Mouse (Mus musculus) heart, adult 2 months (tissue): ENCODE data around the gene Bcl11a. TPM values are rescaled to one million over a fixed set of nuclear protein-coding genes. Genes with fewer than 3 reads are reported as not detected.

ENCODE experiments used
- DNase-seq, 2 experiments: peaks; one replicate each; pipeline ENCODE4 v3.0.0; 2021
- H3K27ac ChIP-seq: fragments of 200-600 bp; 2 replicates; pipeline ENCODE4 v1.8.1; 2022
- H3K27me3 ChIP-seq: fragments of 200-500 bp; 2 replicates; pipeline ENCODE4 v1.6.1; 2012; ENCODE audit warnings: mild to moderate bottlenecking, low read length, inconsistent platforms, mixed read lengths; ENCODE audit not compliant: control insufficient read depth, insufficient read depth
- H3K36me3 ChIP-seq: fragments of 200-500 bp; 2 replicates; pipeline ENCODE4 v1.6.1; 2012; ENCODE audit warnings: low read length, inconsistent platforms; ENCODE audit not compliant: control insufficient read depth, insufficient read depth
- H3K4me1 ChIP-seq: fragments of 200-500 bp; 2 replicates; pipeline ENCODE4 v1.6.1; 2011; ENCODE audit warnings: low read length; ENCODE audit not compliant: control insufficient read depth, insufficient read depth
- H3K4me3 ChIP-seq: fragments of 200-600 bp; 2 replicates; pipeline ENCODE4 v1.8.1; 2022
- H3K79me2 ChIP-seq: fragments of 200-500 bp; replicated peaks from 2 replicates; pipeline ENCODE4 v1.6.1; 2012; ENCODE audit warnings: mild to moderate bottlenecking, inconsistent platforms, low read length, moderate library complexity, mixed read lengths; ENCODE audit not compliant: control insufficient read depth, insufficient read depth
- H3K9ac ChIP-seq: fragments of 200-500 bp; 2 replicates; pipeline ENCODE4 v1.6.1; 2012; ENCODE audit warnings: low read depth, mild to moderate bottlenecking, control low read depth, inconsistent platforms, low read length, mixed read lengths
- CTCF ChIP-seq: fragments of 200-600 bp; IDR thresholded peaks from 2 replicates; pipeline ENCODE4 v1.8.1; 2022; ENCODE audit warnings: antibody characterized with exemption, mild to moderate bottlenecking, moderate library complexity
- EP300 ChIP-seq: fragments of 200-500 bp; IDR thresholded peaks from 2 replicates; pipeline ENCODE4 v1.6.1; 2011; ENCODE audit warnings: low read depth, low read length, control low read depth; ENCODE audit not compliant: insufficient read depth
- POLR2A ChIP-seq: fragments of 200-500 bp; IDR thresholded peaks from 2 replicates; pipeline ENCODE4 v1.6.1; 2011; ENCODE audit warnings: mild to moderate bottlenecking, low read depth, low read length, control low read depth; ENCODE audit not compliant: insufficient read depth
- WGBS: fragments of 180-500 bp; shearing (Covaris S2); methylation state at CpG from one replicate; pipeline ENCODE4 v1.1.7; 2018; 5-methylcytosine and 5-hydroxymethylcytosine counted together
- intact Hi-C: fragments of 180-260 bp; cut with DNase I; formaldehyde crosslinking; loops from one replicate; pipeline ENCODE4 v1.15.1; 2025
- polyA plus RNA-seq: library from polyadenylated mRNA; depleted of rRNA; stranded (reverse); fragments of >200 nt; gene quantifications from 2 replicates; pipeline ENCODE4 v1.2.3, GENCODE M21; 2012
- total RNA-seq, 2 experiments: library from RNA; stranded (reverse); gene quantifications; 2 replicates each; pipeline ENCODE4 v1.2.3; 2021

Bcl11a gene
- total and polyA plus RNA-seq, 3 experiments, result 1.1 to 4.2 (median 2.4) TPM

- no peak overlapping the region for H3K9ac ChIP-seq
- no peak for DNase-seq
- no peaks in the 10 kb centered on the region for H3K27me3 ChIP-seq
- H3K27ac ChIP-seq, result no peak overlapping the region
- intact Hi-C loops, result no loop called here
- H3K4me1 ChIP-seq, result no peaks in the 10 kb centered on the region
- TF ChIP-seq CTCF (no peak), POLR2A (no peak), EP300 (no peak)
- no peak overlapping the region for H3K4me3 ChIP-seq
- no peaks in the 10 kb centered on the region for H3K79me2 ChIP-seq
- WGBS, result 82% methylated on average over 2 of the region's 2 CpGs
- no peaks in the 10 kb centered on the region for H3K36me3 ChIP-seq
These were observed 62.1 kb downstream of the Bcl11a start for GRCm38 (mm10) chr11:24139952-24140351.

DNA sequence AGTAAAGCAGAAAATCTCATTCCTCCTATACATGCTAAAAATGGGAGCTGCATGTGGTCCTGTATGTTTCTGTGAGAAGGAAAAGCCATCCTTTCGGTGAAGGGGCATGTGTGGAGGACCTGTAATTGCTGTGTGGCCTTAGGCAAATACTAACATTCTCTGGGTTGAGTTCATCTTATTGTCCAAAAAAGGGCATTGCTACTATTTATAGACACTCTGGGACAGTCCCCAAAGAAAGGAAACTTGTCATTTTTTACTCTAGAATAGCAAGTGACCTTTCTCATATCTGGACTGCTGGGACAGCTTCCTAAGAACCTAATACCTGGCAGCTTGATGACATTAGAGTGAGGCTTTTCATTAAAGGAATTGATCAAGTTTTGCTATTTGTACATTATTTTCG, 63.1 kb downstream of the Bcl11a start:
- Histone ChIP-seq H3K27ac (no peak overlapping the region), H3K9ac (no peak overlapping the region), H3K79me2 (no peaks in the 10 kb centered on the region), H3K36me3 (no peaks in the 10 kb centered on the region), H3K4me1 (no peaks in the 10 kb centered on the region), H3K4me3 (no peak overlapping the region), H3K27me3 (no peaks in the 10 kb centered on the region)
- TF ChIP-seq POLR2A (no peak), EP300 (no peak), CTCF (no peak)
- intact Hi-C loops, result no loop called here
- 87% methylated on average over 2 of the region's 2 CpGs for WGBS
- no peak for DNase-seq

DNA sequence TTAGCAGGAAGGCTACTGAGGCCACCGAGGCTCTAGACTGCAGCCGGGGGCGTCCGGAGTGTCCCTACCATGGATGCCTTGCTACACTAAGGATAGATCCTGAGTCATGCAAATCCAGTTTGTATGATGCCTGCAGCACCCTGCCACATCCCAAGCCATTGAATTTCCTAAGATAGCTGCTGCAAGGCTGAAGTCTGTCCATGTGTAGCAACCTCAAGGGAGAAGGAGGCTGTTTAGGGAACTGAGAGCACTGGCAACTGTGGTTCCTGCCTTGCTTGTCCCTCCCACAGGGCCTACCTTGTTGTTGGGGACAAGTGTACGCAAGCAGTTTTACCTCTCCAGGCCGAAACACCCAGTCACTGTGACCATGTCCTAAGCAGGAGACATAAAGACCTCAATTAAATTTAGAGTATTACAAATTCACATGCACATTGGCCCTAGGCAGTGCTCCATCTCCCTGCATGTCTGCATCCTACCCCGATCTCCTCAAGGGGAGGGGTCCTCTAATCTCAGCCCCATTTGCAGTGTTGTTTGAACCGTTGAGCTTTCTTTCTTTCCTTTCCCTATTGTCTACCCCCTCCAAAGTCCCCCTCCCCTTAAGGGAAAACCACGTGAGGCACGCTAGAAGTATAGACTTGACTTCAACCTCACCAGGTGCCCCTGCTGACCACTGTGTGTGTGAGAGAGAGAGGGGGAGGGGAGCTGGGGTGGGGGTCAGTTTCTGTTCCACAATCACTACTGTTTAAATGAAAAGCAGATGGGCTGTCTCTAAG, 63.8 kb downstream of the Bcl11a start:
- no peaks in the 10 kb centered on the region for H3K27me3 ChIP-seq

GRCm38 (mm10) chr11:24142316-24142715, 64.5 kb downstream of the Bcl11a start:
- H3K9ac ChIP-seq, result no peak overlapping the region
- no peaks in the 10 kb centered on the region for H3K27me3 ChIP-seq
- DNase-seq, result peak in 1 of 2 experiments; percentile 36
- H3K27ac ChIP-seq, result no peak overlapping the region
- WGBS, result 29% methylated on average over 9 of the region's 9 CpGs
- intact Hi-C loops, result no loop called here
- no peaks in the 10 kb centered on the region for H3K4me1 ChIP-seq
- H3K36me3 ChIP-seq, result no peaks in the 10 kb centered on the region
- H3K4me3 ChIP-seq, result no peak overlapping the region
- H3K79me2 ChIP-seq, result no peaks in the 10 kb centered on the region
- TF ChIP-seq POLR2A (no peak), CTCF (no peak), EP300 (no peak)

More for the DNA sequence above, 63.8 kb downstream of the Bcl11a start:
- no peaks in the 10 kb centered on the region for H3K4me1 ChIP-seq
- no peaks in the 10 kb centered on the region for H3K36me3 ChIP-seq
- H3K9ac ChIP-seq, result no peak overlapping the region
- 74% methylated on average over 10 of the region's 10 CpGs for WGBS
- intact Hi-C loops, result no loop called here
- no peak for TF ChIP-seq EP300
- no peak for TF ChIP-seq CTCF
- no peak for TF ChIP-seq POLR2A
- no peaks in the 10 kb centered on the region for H3K79me2 ChIP-seq
- DNase-seq, result no peak
- H3K27ac ChIP-seq, result no peak overlapping the region
- no peak overlapping the region for H3K4me3 ChIP-seq

- Histone ChIP-seq H3K9ac (no peak overlapping the region), H3K36me3 (no peaks in the 10 kb centered on the region), H3K4me3 (no peak overlapping the region), H3K27ac (no peak overlapping the region), H3K4me1 (no peaks in the 10 kb centered on the region), H3K79me2 (no peaks in the 10 kb centered on the region), H3K27me3 (no peaks in the 10 kb centered on the region)
- intact Hi-C loops, result no loop called here
- DNase-seq, result no peak
- TF ChIP-seq POLR2A (no peak), EP300 (no peak), CTCF (no peak)
- 64% methylated on average over 16 of the region's 16 CpGs for WGBS
These were observed 66.5 kb downstream of the Bcl11a start for GRCm38 (mm10) chr11:24144159-24144946.

- 79% methylated on average over 4 of the region's 4 CpGs for WGBS
These were observed 68.2 kb downstream of the Bcl11a start for GRCm38 (mm10) chr11:24146034-24146433.

More at GRCm38 (mm10) chr11:24146034-24146433, 68.2 kb downstream of the Bcl11a start:
- intact Hi-C loops, result no loop called here
- Histone ChIP-seq H3K36me3 (no peaks in the 10 kb centered on the region), H3K27ac (no peak overlapping the region), H3K27me3 (no peaks in the 10 kb centered on the region), H3K79me2 (no peaks in the 10 kb centered on the region), H3K9ac (no peak overlapping the region), H3K4me3 (no peak overlapping the region), H3K4me1 (no peaks in the 10 kb centered on the region)
- DNase-seq, result no peak
- no peak for TF ChIP-seq POLR2A
- TF ChIP-seq EP300, result no peak
- TF ChIP-seq CTCF, result no peak
